19 mouse cellular contexts compared by ENCODE assay signal in genomic region chr7:63903635-63904380, GRCm38 (mm10). TPM values are rescaled to one million over a fixed set of nuclear protein-coding genes. Genes with fewer than 3 reads are reported as not detected.
DNase-seq lines count a peak whose midpoint lies in the region; ATAC-seq and TF ChIP-seq lines count a peak whose summit lies in the region.
"Had no signal": no experiment of that assay in that cellular context is flagged by ENCODE, and none has a peak within 500 bp of the region (broad histone marks: within the 10 kb centered on the region; RNA-seq: fewer than 3 reads in every experiment).

No protein-coding gene starts in this region.

- 0 out of 2 replicates have a peak overlapping the region, but pooled peaks have one; percentile 23 for H3K27ac ChIP-seq in embryonic facial prominence, embryonic 12.5 days
- no peak overlapping the region for H3K27ac ChIP-seq in embryonic facial prominence, embryonic 10.5 days (replicated peaks)
- H3K27ac ChIP-seq in liver, adult 2 months (replicated peaks; ENCODE audit: insufficient read depth, low read depth, low read length) = peak overlapping the region; percentile 100
- peak overlapping the region; percentile 83 for H3K27ac ChIP-seq in bone marrow, adult 2 months (ENCODE audit: control insufficient read depth, insufficient read depth, low read depth, low read length, poor library complexity)
- peak overlapping the region; percentile 27; the same call in 1 of the 2 replicates for H3K27ac ChIP-seq in limb, embryonic 15.5 days
- H3K27ac ChIP-seq in forebrain, embryonic 13.5 days = no peak overlapping the region
- H3K27ac ChIP-seq in hindbrain, embryonic 11.5 days (ENCODE audit: low read depth, low read length) = no peak overlapping the region
- H3K27ac ChIP-seq: forebrain, embryonic 10.5 days; hindbrain, embryonic 14.5 days; midbrain, embryonic 12.5 days; neural tube, embryonic 12.5 days had no signal

- H3K79me2 ChIP-seq in liver, adult 2 months (ENCODE audit: control insufficient read depth, insufficient read depth, low read length) = peaks cover 80% of the 10 kb centered on the region; the same call in 1 of the 2 replicates

- no peak for TF ChIP-seq CTCF in liver, adult 2 months (IDR thresholded peaks at IDR 0.05; ENCODE audit: low read depth, low read length)
- TF ChIP-seq CTCF in bone marrow, adult 2 months (IDR thresholded peaks at IDR 0.05; ENCODE audit: control insufficient read depth, insufficient read depth, low read length) = no peak

- H3K4me3 ChIP-seq in embryonic facial prominence, embryonic 12.5 days = no peak overlapping the region
- H3K4me3 ChIP-seq in embryonic facial prominence, embryonic 10.5 days = no peak overlapping the region
- no peak overlapping the region for H3K4me3 ChIP-seq in liver, adult 2 months (ENCODE audit: insufficient read depth, low read depth, low read length)
- H3K4me3 ChIP-seq in bone marrow, adult 2 months (replicated peaks; ENCODE audit: control insufficient read depth, low read depth, low read length) = no peak overlapping the region
- H3K4me3 ChIP-seq in limb, embryonic 15.5 days = no peak overlapping the region
- H3K4me3 ChIP-seq in forebrain, embryonic 13.5 days = no peak overlapping the region
- H3K4me3 ChIP-seq in hindbrain, embryonic 11.5 days (ENCODE audit: low read depth, low read length) = no peak overlapping the region
- H3K4me3 ChIP-seq: forebrain, embryonic 10.5 days; heart, embryonic 12.5 days; midbrain, embryonic 12.5 days; neural tube, embryonic 12.5 days had no signal

- H3K27me3 ChIP-seq in embryonic facial prominence, embryonic 12.5 days = no peaks in the 10 kb centered on the region
- H3K27me3 ChIP-seq in embryonic facial prominence, embryonic 10.5 days (replicated peaks; ENCODE audit: low read depth, poor library complexity, severe bottlenecking) = no peaks in the 10 kb centered on the region
- H3K27me3 ChIP-seq in liver, adult 2 months (ENCODE audit: control insufficient read depth, insufficient read depth, low read length) = no peaks in the 10 kb centered on the region
- no peaks in the 10 kb centered on the region for H3K27me3 ChIP-seq in limb, embryonic 15.5 days
- H3K27me3 ChIP-seq in forebrain, embryonic 13.5 days = no peaks in the 10 kb centered on the region
- no peaks in the 10 kb centered on the region for H3K27me3 ChIP-seq in hindbrain, embryonic 11.5 days (ENCODE audit: control insufficient read depth, insufficient read depth, low read length)
- H3K27me3 ChIP-seq: heart, embryonic 12.5 days; midbrain, embryonic 12.5 days; neural tube, embryonic 12.5 days had no signal

- no peaks in the 10 kb centered on the region for H3K9me3 ChIP-seq in embryonic facial prominence, embryonic 12.5 days
- H3K9me3 ChIP-seq in embryonic facial prominence, embryonic 10.5 days = no peaks in the 10 kb centered on the region
- no peaks in the 10 kb centered on the region for H3K9me3 ChIP-seq in limb, embryonic 15.5 days
- no peaks in the 10 kb centered on the region for H3K9me3 ChIP-seq in forebrain, embryonic 13.5 days (replicated peaks)
- no peaks in the 10 kb centered on the region for H3K9me3 ChIP-seq in hindbrain, embryonic 11.5 days (ENCODE audit: control insufficient read depth, low read length)
- H3K9me3 ChIP-seq: forebrain, embryonic 10.5 days; heart, embryonic 12.5 days; midbrain, embryonic 12.5 days; neural tube, embryonic 12.5 days had no signal

- WGBS in embryonic facial prominence, embryonic 12.5 days = 59% methylated on average over 9 of the region's 9 CpGs
- 69% methylated on average over 9 of the region's 9 CpGs for WGBS in embryonic facial prominence, embryonic 10.5 days
- 25% methylated on average over 9 of the region's 9 CpGs for WGBS in liver, adult 2 months
- 25% methylated on average over 9 of the region's 9 CpGs for WGBS in bone marrow, adult 2 months
- 45% methylated on average over 9 of the region's 9 CpGs for WGBS in limb, embryonic 15.5 days
- 75% methylated on average over 9 of the region's 9 CpGs for WGBS in forebrain, embryonic 13.5 days
- 67% methylated on average over 9 of the region's 9 CpGs for WGBS in hindbrain, embryonic 11.5 days

- no peak overlapping the region for H3K9ac ChIP-seq in embryonic facial prominence, embryonic 12.5 days
- peak overlapping the region; percentile 76 for H3K9ac ChIP-seq in liver, adult 2 months (ENCODE audit: low read depth, low read length)
- H3K9ac ChIP-seq in limb, embryonic 15.5 days = no peak overlapping the region
- no peak overlapping the region for H3K9ac ChIP-seq in forebrain, embryonic 13.5 days
- no peak overlapping the region for H3K9ac ChIP-seq in hindbrain, embryonic 11.5 days (ENCODE audit: low read depth, low read length)
- H3K9ac ChIP-seq: heart, embryonic 12.5 days; hindbrain, embryonic 14.5 days; midbrain, embryonic 12.5 days; neural tube, embryonic 12.5 days had no signal

- H3K4me1 ChIP-seq in embryonic facial prominence, embryonic 12.5 days = peaks cover 18% of the 10 kb centered on the region
- H3K4me1 ChIP-seq in embryonic facial prominence, embryonic 10.5 days = peaks cover 37% of the 10 kb centered on the region
- H3K4me1 ChIP-seq in liver, adult 2 months (ENCODE audit: control insufficient read depth, insufficient read depth, low read length) = peaks cover 62% of the 10 kb centered on the region
- H3K4me1 ChIP-seq in bone marrow, adult 2 months (ENCODE audit: control insufficient read depth, insufficient read depth, low read length) = peaks cover 21% of the 10 kb centered on the region; the same call in 1 of the 2 replicates
- peaks cover 31% of the 10 kb centered on the region for H3K4me1 ChIP-seq in limb, embryonic 15.5 days
- H3K4me1 ChIP-seq in forebrain, embryonic 13.5 days = peaks cover 48% of the 10 kb centered on the region
- no peaks in the 10 kb centered on the region for H3K4me1 ChIP-seq in hindbrain, embryonic 11.5 days (replicated peaks; ENCODE audit: control insufficient read depth, insufficient read depth, low read length)

- no peak for ATAC-seq in embryonic facial prominence, embryonic 12.5 days (ENCODE audit: insufficient number of reproducible peaks, insufficient read depth, low FRiP score, low TSS enrichment)
- no peak for ATAC-seq in limb, embryonic 15.5 days (ENCODE audit: insufficient number of reproducible peaks, low FRiP score, low TSS enrichment, low read depth)
- ATAC-seq in forebrain, embryonic 13.5 days = no peak
- no peak for ATAC-seq in hindbrain, embryonic 11.5 days (ENCODE audit: low FRiP score)

- H3K4me2 ChIP-seq in embryonic facial prominence, embryonic 12.5 days (replicated peaks) = no peak overlapping the region
- H3K4me2 ChIP-seq in limb, embryonic 15.5 days = no peak overlapping the region
- no peak overlapping the region for H3K4me2 ChIP-seq in forebrain, embryonic 13.5 days
- no peak overlapping the region for H3K4me2 ChIP-seq in hindbrain, embryonic 11.5 days (replicated peaks; ENCODE audit: low read depth, low read length)
- H3K4me2 ChIP-seq: heart, embryonic 12.5 days; hindbrain, embryonic 14.5 days; midbrain, embryonic 12.5 days; neural tube, embryonic 12.5 days had no signal

- no peak for DNase-seq in embryonic facial prominence, embryonic 10.5 days (ENCODE audit: low spot score)
- DNase-seq in liver, adult 2 months (ENCODE audit: extremely low read depth, low read depth, low spot score) = peak; percentile 87
- DNase-seq in liver = no peak
- no peak for DNase-seq in hindbrain, embryonic 11.5 days (ENCODE audit: low spot score)
- DNase-seq: adrenal gland, adult 2 months; cerebellum, adult 11 months; kidney, adult 8-10 months; left cerebral cortex, postnatal 4 days; thymus, postnatal 14 days had no signal

- no peak for TF ChIP-seq POLR2A in liver, adult 2 months (IDR thresholded peaks at IDR 0.05; ENCODE audit: extremely low read depth, insufficient read depth, low read length)
- TF ChIP-seq POLR2A in bone marrow, adult 2 months (IDR thresholded peaks at IDR 0.05; ENCODE audit: borderline replicate concordance, control insufficient read depth, low read depth, low read length) = no peak

- H3K36me3 ChIP-seq in embryonic facial prominence, embryonic 12.5 days = no peaks in the 10 kb centered on the region
- H3K36me3 ChIP-seq in embryonic facial prominence, embryonic 10.5 days (replicated peaks) = no peaks in the 10 kb centered on the region
- no peaks in the 10 kb centered on the region for H3K36me3 ChIP-seq in liver, adult 2 months (ENCODE audit: control insufficient read depth, insufficient read depth, low read length)
- H3K36me3 ChIP-seq in limb, embryonic 15.5 days = no peaks in the 10 kb centered on the region
- H3K36me3 ChIP-seq in forebrain, embryonic 13.5 days (ENCODE audit: poor library complexity, severe bottlenecking) = no peaks in the 10 kb centered on the region
- no peaks in the 10 kb centered on the region for H3K36me3 ChIP-seq in hindbrain, embryonic 11.5 days (ENCODE audit: control insufficient read depth, insufficient read depth, low read length)
- H3K36me3 ChIP-seq: forebrain, embryonic 10.5 days; heart, embryonic 12.5 days; midbrain, embryonic 12.5 days; neural tube, embryonic 12.5 days had no signal

RNA-seq across cellular contexts. Expression of gene E030018B13Rik, which starts 12.8 kb away (rescaled TPM):
- not detected in 2 replicates for polyA plus RNA-seq in embryonic facial prominence, embryonic 12.5 days (2016; fragmentation: Nextera tagmentation; extraction: Ambion mirVana)
- polyA plus RNA-seq in embryonic facial prominence, embryonic 10.5 days (2016; fragmentation: Nextera tagmentation; extraction: Ambion mirVana) = not detected in 2 replicates
- 0.09 TPM in 1 of 2 replicates, not detected in the other for total RNA-seq in liver, adult 2 months (2014; rRNA removed)
- not detected in 2 replicates for polyA plus RNA-seq in liver, adult 2 months (2012; rRNA removed)
- polyA plus RNA-seq in bone marrow, adult 2 months (2011; ENCODE audit: insufficient read depth, insufficient read length, low replicate concordance, missing spikeins) = not detected in 2 replicates
- not detected in 2 replicates for polyA plus RNA-seq in limb, embryonic 15.5 days (2015; fragmentation: Nextera tagmentation; extraction: Ambion mirVana)
- polyA plus RNA-seq in forebrain, embryonic 13.5 days (2015; fragmentation: Nextera tagmentation; extraction: Ambion mirVana) = 0.22 TPM in 1 of 2 replicates, not detected in the other
- polyA plus RNA-seq in hindbrain, embryonic 11.5 days (2014; fragmentation: Nextera tagmentation; extraction: Ambion mirVana) = 0.28 TPM in 1 of 2 replicates, not detected in the other
- total RNA-seq: adrenal gland, adult 2 months; layer of hippocampus, postnatal 10 days; left cerebral cortex, postnatal 4 days had no signal
- polyA plus RNA-seq: adrenal gland, adult 2 months; forebrain, embryonic 10.5 days; heart, embryonic 12.5 days; hindbrain, embryonic 14.5 days; midbrain, embryonic 12.5 days had no signal

RNA-seq across cellular contexts. Expression of gene Klf13, which starts 34.9 kb away (rescaled TPM):
- polyA plus RNA-seq in embryonic facial prominence, embryonic 12.5 days (2016; fragmentation: Nextera tagmentation; extraction: Ambion mirVana) = 21.3 and 21.4 TPM in 2 replicates
- polyA plus RNA-seq in embryonic facial prominence, embryonic 10.5 days (2016; fragmentation: Nextera tagmentation; extraction: Ambion mirVana) = 22.1 and 23.9 TPM in 2 replicates
- 26.2 and 26.4 TPM in 2 replicates for total RNA-seq in liver, adult 2 months (2014; rRNA removed)
- polyA plus RNA-seq in liver, adult 2 months (2012; rRNA removed) = 14.1 and 19.8 TPM in 2 replicates
- polyA plus RNA-seq in bone marrow, adult 2 months (2011; ENCODE audit: insufficient read depth, insufficient read length, low replicate concordance, missing spikeins) = 38.0 and 58.7 TPM in 2 replicates
- 31.3 and 33.4 TPM in 2 replicates for polyA plus RNA-seq in limb, embryonic 15.5 days (2015; fragmentation: Nextera tagmentation; extraction: Ambion mirVana)
- polyA plus RNA-seq in forebrain, embryonic 13.5 days (2015; fragmentation: Nextera tagmentation; extraction: Ambion mirVana) = 30.4 and 33.5 TPM in 2 replicates
- polyA plus RNA-seq in hindbrain, embryonic 11.5 days (2014; fragmentation: Nextera tagmentation; extraction: Ambion mirVana) = 30.4 and 35.4 TPM in 2 replicates

Comparison
In these comparisons a context has a peak if more than half of its experiments do, and no peak if none do; other contexts are left out.
1. H3K27ac ChIP-seq: peak in embryonic facial prominence, embryonic 12.5 days (single experiment), liver, adult 2 months (single experiment), bone marrow, adult 2 months (single experiment) and limb, embryonic 15.5 days (single experiment); none in embryonic facial prominence, embryonic 10.5 days (single experiment), forebrain, embryonic 13.5 days (single experiment) and hindbrain, embryonic 11.5 days (single experiment).